Mouse (Mus musculus) colon, adult 2 months (tissue): ENCODE results near the gene Ebf4. TPM values are rescaled to one million over a fixed set of nuclear protein-coding genes. Genes with fewer than 3 reads are reported as not detected.

ENCODE experiments used
- polyA plus RNA-seq: library from polyadenylated mRNA; depleted of rRNA; stranded (reverse); fragments of >200 nt; gene quantifications from 2 replicates; pipeline ENCODE4 v1.2.3, GENCODE M21; 2012; rRNA removed

Ebf4 gene
- polyA plus RNA-seq = 3.0 and 3.2 TPM in 2 replicates

DNA sequence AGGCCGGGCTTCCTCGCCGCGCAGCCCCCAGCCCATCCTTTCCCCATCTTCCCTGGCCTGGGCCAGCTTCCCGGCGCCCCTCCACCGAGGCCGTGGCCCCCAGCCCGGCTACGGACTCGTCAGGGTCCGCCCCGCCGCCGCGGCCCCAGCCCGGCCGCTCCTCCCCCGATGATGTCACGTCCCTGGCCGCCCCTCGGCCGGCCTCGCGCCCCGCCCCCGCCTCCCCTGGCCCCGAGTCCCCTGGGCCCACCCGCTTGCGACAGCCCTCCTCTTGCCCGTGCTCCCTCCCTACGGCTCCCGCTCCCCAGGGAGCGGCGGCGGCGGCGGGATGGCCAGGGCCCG lies at the start of gene Ebf4:
Ebf4 (plus strand) TSS at position 234 of the 342 bp plus-strand sequence.

DNA sequence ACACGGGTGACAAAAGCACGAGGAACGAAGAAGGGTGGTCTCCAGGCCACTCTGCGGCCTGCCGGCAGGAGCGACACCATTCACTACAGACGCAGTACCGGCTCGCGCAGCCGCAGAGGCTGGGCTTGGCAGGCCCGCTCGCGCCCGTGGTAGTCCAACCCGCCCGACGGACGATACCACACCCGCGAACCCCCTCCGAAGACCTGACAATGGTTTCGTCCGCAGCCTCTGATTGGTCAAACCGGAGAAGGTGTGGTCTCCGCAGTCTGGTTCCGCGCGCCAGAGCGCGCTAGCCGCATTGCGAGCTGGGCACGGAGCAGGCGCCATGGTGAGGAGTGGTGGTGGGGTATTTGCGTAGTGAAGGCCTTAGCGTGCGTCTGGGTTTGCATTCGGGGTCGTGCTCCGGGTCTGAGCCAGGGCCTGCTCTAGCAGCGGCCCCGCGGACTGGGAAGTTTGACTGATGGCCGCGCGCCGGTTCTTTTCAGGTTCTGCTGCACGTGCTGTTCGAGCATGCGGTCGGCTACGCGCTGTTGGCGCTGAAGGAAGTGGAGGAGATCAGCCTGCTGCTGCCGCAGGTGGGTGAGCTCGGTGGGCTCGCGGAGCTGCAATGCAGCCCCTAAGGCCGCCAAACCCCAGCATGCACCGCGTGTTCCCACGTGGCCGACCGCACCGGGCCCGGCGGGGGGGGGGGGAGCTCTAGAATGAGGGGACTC lies 20.7 kb upstream of the Ebf4 start, which contains the start of gene Nop56:
Nop56 (plus strand) TSS at position 282 of the 713 bp plus-strand sequence.

DNA sequence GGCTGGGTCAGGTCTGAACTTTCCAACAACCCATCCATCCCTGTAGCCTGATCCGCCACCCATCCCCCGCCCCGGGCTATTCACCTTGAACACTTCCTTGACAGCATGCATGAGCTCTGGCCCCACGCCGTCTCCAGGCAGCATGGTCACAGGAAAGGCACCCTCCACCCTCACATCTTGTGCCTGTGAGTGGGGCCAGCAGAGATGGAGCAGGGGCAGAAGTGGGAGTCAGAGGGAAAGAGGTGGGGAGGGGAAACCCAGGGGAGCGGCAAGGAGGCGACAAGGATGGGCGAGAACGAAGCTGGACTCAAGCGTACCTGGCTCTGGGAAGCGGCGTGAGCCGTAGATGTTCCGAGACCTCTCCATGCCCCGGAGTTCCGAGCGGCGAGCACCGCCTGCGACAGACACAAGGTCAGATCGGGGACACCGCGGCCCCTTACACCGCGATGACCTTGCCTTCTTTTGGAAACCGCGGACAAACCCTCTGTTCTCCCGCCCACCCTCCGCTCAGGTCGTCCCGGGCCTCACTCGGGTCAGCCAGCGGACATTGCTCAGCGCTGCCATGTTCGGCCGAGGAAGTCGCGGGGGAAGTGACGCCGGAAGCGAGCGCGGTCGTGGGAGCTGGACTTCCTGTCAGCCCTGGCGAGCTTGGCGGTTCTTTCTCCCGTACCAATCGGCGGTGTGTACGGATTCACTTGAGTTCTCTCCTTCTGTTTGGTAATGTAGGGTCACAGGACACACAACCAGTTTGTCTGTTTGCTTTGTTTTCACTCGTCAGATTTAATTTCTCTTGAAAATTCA lies 10.9 kb upstream of the Ebf4 start, which contains the start of gene Idh3b:
Idh3b (minus strand) TSS at position 694 of the 801 bp plus-strand sequence.

DNA sequence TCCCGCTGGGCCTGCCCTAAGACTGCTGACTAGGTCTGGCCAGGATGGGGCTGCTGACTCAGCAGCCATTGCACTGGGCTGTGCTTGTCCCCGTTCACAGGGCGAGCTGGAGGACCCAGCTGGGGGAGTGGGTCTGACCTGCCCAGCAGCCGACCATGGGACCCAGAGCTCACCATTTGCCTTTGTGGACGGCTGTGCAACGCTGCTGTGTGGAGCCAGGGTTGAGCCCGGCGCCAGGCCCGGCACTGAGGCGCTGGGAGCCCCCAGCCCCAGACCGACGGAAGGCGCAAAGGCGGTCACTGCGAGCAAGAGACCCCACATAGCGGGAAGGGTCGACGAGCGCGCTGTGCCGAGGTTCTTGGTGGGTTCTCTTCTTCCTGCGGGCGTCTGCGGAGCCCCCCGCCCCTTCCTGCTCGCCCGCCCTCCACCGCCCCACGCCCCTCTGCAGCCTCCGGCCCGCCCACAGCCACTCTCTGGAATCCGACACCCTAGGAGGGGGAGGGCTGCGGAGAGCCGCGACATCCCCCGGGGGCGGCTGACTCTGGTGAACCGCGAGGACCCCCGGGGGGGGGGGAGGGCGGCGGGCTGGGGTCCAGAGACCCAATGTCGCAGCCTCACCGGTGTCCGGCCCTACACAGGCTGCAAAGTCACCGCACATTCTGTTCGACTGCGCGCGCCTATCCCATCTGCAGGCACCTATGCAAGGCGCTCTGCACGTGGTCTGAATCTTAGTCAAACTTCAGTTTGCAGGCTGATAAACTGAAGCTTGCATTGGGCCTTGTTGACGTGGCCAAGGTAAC lies 102.4 kb downstream of the Ebf4 start, which contains the start of gene Cpxm1:
Cpxm1 (minus strand) TSS at position 389 of the 800 bp plus-strand sequence.

DNA sequence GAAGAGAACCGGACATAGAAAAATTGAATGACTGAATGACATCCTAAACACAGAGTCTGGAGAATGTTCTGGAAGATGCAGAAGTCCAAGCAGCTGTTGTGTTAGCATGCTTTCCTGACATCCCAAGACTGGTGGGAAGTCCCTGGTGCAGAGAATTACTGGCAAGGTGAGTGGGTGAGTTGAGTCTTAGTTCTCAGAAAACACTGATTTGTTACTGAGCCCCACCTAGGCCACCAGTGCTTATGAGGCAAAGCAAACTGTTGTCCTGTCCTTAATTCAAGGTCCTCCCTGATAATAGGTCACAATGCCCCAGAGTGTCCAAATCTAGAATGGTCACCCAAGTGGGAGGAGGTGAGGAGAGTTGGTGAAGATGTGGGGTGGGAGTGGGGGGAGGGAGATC lies 110.0 kb downstream of the Ebf4 start, which contains the start of the genes Gm28372 and 1700020A23Rik:
Gm28372 (plus strand) TSS at position 301 of the 400 bp plus-strand sequence.
1700020A23Rik (plus strand) TSS at position 321 of the 400 bp plus-strand sequence.

DNA sequence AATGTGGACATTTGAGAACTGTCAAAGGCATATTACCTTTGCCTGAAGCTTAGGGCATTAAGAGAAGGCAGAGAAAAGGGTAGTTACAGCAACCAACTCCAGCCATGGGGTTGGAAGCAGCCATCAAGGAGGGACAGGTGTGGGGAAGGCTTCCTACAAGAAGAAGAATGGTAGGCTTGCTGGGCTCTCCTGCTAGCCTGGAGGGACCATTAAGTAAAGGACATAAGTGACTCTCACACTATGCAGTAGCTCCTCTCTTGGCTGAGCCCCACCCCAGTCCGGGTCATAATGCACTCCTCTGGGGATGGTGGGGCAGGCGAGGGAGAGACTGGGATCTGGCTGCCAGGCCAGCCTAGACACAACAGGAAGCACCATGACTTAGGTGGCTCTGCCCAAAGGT lies 111.2 kb downstream of the Ebf4 start, which contains the start of gene Tmem239:
Tmem239 (plus strand) TSS at position 301 of the 400 bp plus-strand sequence.

Other genes with a start within 250 kb of the Ebf4 start
- gene Tgm6, start 182.8 kb upstream of the Ebf4 start, polyA plus RNA-seq = not detected in 2 replicates
- 287 and 291 TPM in 2 replicates for gene Snrpb, start 115.8 kb upstream of the Ebf4 start, polyA plus RNA-seq
- not detected in 2 replicates for gene Tmc2, start 100.0 kb upstream of the Ebf4 start, polyA plus RNA-seq
- gene Nop56, start 20.7 kb upstream of the Ebf4 start, polyA plus RNA-seq = 35.5 and 40.9 TPM in 2 replicates
- gene Idh3b, start 10.6 kb upstream of the Ebf4 start, polyA plus RNA-seq = 228 and 240 TPM in 2 replicates
- gene Cpxm1, start 102.4 kb downstream of the Ebf4 start, polyA plus RNA-seq = 2.1 TPM in 2 replicates
- gene Gm28372, start 110.1 kb downstream of the Ebf4 start, polyA plus RNA-seq = not detected in 2 replicates
- not detected in 2 replicates for gene 1700020A23Rik, start 110.1 kb downstream of the Ebf4 start, polyA plus RNA-seq
- gene Tmem239, start 111.3 kb downstream of the Ebf4 start, polyA plus RNA-seq = not detected in 2 replicates
- gene Vps16, start 129.2 kb downstream of the Ebf4 start, polyA plus RNA-seq = 40.9 and 53.4 TPM in 2 replicates
- 19.3 and 27.3 TPM in 2 replicates for gene Pced1a, start 129.5 kb downstream of the Ebf4 start, polyA plus RNA-seq
- 41.5 and 43.6 TPM in 2 replicates for gene Ptpra, start 155.1 kb downstream of the Ebf4 start, polyA plus RNA-seq